Mouse (Mus musculus) T-helper 1 cell (primary cell): ENCODE data around the gene Pter.

Source experiments
- in situ Hi-C: fragments of 300-600 bp; cut with MboI, MseI; formaldehyde crosslinking; loops from one replicate; pipeline ENCODE4 v1.15.1; 2025; ENCODE audit warnings: high pct_unique_total_duplicates

Pter gene

DNA sequence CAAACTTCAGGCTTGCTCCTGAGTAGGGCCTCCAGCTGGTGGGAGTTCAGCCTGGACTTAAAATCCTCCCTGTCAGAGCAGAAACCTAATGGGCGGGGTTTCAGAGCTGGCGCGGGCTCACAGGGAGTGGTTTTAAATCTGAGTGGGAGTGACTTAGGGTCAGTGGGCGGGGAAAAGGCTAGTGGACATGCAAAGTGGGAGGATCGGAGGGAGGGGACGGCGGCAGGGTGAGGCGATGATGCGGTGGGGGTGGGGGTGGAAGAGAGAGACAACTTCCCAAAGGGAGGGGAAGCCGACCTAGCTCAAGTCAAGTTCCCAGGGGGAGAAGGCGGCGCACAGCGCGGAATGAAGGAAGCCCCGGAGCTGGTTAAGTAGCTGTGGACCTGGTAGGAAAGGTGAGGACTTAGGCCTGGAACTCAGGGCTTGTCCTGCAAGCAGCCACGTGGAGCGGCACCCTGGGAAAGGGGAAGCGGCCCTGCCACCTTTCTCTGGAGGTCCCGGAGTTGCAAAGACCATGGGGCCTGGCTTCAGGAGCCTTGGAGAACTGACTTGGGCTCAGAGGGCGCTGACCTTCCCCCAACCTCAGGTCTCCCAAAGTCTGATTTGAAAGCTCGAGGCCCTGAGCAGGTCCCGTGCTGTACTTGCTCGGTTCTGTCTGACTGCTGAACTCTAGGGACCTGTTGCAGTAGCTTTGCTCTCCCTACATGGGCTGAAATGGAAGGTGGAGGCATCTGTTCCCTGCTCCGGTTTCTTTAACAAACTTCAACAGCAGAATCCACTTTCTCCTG is at the start of gene Pter:
TSS of gene Pter (plus strand) at position 238 of the 788 bp plus-strand sequence.
- in situ Hi-C loops, result no loop called here

DNA sequence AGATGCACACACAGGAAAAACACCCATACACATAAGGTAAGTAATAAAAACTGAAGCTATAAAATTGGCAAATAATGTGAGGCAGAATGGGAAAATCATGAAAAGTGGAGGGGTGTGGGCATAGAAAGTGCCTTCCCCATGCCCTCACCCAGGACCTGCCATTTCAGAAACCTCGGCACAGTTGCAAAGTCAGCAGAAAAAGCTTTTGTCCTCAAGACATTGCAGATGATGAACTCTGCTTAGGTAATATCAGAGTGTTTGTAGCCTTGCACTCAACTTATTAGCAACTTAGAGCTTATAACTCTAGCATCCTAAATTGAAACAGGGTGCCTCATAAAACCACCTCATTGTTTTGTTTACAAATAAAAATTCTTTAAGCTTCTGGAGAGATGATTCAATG is 49.6 kb upstream of the Pter start:
- in situ Hi-C loops, result no loop called here

DNA sequence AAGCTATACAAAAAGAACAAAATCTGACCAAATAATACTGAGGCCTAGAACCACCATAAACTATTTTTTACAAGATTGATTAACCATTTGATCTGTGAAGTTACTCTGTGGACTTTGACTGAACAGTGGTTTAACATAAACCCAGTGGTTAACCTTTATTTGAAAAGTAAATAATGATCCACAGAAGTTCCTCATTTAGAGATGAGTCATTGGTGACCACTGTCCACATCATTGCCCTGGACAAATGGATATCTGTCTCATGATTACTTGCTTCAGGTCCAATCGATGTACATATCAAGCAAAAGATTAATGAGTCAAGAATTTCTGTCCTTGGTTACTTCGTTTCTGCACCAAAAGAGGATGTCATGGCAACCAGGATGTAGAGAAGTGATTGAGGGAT is 44.3 kb upstream of the Pter start:
- in situ Hi-C loops, result no loop called here

DNA sequence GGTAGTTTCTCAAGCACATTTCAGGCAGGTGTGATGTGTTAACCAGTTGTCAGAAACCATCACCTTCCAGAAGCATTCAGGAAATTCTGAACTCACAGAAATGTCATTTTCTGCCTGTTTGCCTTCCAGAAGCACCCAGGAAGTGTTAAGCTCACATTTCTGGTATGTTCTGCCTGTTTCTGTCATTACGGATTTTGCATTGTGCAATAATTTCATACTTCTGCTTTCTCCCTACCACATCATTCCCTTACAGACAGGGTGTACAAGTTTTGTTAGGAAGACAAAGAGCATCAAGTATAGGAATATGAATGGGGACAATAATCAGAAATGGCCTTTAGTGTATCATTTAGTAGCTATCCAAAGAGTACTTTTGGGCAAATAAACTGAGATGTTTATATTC is 42.8 kb upstream of the Pter start:
- in situ Hi-C loops, result no loop called here

DNA sequence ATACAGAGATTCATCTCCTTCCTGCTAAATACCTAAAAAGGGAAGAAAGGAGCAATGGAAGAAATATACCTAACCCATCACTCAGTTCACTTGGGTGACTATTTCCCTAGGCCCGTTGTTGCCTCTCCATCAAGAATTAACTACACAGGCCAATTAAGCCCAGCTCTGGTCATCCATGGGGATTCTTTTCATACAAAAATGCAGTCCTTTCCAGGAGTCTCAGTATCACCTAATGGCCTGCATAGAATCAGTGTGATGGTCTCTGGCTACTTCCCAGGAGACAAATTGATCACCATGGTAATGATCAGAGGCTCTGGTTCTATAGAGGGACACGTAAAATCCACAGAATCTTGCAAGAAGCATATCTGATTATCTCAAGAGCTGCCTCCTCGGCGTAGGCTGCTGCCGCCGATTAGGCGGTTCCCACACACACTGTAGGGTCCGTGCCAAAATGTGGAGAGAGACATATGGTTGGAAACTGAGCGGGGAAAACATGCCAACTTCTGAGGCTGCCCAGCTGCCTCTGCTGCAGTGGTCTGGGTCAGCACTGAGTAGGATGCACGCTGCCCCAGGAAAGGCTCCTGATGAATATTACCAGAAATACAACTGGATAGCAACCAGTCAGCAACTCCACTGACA is 40.4 kb upstream of the Pter start:
- in situ Hi-C loops, result no loop called here

DNA sequence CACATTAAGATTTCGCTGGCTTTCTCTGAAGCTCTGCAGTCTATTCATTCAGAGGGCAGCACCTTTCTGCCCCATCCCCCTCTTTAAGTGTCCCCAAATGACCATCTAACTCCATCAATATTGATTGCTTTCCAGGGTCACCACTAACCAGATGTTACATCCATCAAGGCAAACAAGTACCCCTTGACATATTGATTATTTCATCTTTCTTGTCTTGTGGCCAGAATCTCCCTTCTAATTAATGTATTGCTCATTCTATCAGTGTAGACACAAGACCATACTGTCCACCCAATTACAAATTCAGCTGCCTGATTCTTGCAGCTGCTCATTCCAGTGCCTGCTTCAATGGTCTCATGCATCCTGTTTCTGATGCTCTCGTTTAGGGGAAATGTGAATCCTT is 36.8 kb upstream of the Pter start:
- in situ Hi-C loops, result no loop called here

DNA sequence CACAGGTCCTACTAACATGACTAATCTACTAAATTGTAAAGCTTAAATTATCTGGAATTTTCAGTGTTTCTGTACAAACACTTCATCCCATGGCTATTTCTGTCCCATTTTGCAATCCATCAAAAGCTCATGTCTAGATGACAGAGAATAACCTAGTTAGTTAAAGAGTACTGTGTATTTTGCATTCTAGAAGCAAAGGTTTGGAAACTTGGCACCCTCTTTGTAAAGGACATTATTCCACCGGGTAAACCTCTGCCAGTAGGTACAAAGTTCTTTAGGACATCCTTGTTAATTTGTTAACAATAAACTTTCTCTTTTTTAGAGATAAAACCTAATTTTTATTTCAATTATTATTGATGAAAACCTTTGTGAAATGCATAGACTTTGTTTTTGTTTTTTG is 18.1 kb upstream of the Pter start:
- in situ Hi-C loops, result no loop called here

DNA sequence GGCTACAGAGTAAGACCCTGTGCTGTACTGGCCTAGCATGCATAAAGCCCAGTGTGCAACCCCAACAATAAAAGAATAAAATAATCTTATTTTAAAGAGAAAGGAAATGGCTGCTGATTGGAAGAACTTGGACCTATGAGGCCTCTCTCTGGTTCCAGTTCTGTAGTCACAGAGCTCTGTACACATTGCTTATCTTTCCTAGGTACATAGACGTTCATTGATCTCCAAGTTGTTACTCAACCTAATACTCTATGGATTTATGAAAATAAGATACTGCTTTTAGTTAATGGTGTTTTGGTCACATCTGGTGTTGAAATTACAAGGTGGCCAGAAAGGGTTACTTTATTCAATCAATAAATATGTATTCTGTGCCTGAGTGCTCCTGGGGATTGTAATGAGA is 1.8 kb downstream of the Pter start:
- in situ Hi-C loops, result loop anchor here (5.0 kb wide), 2 partner anchors 37 to 77 kb away; no protein-coding TSS in a partner anchor

DNA sequence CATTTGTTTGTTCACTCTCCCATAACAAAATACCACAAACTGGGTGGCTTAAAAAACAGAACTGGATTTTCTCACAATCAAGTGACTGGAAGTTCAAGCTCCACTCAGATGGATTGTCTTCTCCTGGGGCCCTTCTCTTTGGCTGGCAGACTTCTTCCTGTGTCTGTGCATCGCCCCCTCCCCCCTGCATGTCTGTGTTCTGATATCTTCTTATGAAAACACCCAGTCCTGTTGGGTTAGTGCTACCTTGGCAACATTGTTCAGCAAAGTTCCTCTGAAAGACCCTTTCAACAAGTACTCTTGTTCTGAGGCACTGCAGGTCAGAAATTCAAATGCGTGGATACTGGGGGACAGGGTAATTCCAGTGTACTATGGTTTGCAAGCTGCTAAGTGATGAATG is 6.5 kb downstream of the Pter start:
- in situ Hi-C loops, result no loop called here

DNA sequence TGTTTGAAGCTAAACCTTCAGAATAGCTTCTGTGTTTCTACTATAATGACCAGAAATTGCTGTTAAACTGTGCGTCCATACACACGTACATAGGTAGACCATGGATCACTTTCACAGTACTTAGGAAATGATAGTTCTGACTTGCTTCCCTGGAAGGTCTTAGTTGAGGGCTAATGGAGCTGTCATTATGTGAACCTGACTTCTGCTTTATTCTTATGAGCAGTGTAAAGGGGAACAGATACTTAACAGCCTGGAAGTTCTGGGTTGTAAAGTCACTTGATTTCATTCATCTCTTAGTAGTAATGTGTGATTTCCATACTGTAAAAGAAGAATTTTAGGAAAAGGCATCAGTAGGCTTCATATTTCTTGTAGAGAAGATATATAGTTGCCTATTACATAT is 10.1 kb downstream of the Pter start:
- in situ Hi-C loops, result no loop called here

DNA sequence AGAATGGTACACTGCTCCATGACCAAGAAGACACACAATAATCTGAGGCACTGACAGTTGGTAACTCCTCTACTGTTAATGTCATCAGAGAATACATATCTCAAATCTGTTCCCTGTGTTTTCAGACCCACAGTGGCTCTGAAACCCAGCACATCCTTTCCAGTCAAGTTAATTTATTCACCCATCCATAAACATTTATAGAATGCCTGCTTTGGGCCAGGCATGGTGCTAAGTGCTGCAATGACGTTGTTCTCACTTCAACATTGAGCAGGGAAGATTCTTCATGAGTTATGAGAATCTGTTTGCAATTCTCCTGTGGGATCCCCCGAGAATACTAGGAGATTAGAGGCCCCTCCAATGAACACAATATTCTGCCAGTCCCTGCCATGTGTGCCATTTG is 11.4 kb downstream of the Pter start:
- in situ Hi-C loops, result no loop called here

DNA sequence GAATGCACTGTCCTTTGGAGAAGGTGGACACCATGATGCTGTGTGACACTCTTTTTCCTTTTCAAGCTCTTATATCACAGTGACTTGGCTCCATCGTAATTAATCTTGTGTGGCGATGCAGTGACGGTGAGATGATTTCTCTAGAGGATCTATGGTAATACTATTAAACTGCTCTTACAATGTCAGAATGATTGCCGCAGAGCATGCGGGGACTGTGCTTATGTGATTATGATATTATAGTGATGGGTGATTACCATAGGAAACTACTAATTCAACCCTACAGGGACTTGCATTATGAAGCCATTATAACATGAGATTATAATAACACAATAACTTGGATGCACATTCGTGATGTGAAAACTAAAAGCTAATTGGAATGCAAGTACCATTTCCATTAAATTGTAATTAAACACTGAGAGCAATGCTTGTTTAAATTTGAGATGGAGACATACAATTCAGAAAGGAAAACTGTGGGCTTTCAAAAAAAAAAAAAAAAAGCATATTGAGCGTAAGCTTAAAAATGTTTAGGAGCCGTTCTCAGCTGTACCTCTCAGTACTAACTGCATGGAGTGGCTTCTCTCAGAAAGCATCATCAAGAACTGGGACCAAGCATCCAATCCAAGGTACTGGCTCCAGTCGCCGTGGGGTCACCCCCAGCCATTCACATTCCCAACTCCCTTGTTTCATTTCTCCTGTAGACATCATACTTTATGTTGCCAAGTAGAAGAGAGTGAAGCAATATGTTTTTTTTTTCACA is 13.8 kb downstream of the Pter start:
- in situ Hi-C loops, result no loop called here

DNA sequence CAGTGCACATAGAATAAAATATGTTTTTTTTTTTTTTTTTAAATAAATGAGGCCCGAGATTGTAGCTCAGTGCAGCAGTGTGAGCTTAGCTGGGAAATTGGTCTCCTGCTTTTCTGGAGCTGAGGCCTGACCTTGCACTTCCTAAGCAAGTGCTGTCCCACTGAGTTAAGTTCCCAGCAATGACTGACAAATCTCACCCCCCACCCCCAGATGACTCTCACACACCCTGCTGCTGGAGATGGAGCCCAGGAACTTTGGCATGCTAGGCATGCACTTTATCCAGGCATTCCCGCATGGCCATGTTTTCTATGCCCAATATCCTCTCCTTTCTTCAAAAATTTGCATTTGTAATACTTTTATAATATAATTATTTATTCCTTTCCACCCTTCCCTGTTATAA is 14.8 kb downstream of the Pter start:
- in situ Hi-C loops, result no loop called here

DNA sequence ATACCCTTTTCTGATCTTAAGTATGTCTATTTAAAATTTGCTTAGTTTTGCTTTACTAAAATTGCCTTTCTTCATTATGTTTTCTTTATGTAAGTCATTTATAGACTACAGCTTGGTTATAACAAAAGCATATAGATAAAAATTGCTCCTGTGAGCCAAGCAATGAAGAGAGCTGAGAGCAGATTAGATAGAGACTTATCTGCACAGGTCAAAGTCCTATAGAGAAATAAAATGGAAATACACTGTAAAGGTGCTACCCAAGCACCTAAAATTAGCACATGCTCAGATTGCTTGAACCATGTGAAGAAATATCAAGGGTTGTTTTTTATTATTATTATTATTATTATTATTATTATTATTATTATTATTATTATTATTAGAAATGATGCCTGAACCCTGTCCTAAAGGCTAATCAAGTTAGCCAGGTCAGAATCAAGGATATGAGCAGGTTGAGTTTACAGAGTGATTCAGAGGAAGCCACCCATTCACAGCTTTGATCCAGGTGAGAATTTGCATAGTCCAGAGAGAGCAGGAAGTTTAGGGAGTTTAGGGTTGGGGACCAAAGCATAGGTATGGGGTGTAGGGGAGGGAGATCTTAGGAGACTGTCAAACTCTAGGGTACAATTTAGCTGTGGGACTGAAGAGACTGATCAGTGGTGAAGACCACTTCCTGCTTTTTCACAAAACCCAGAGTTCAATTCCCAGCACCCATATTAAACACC is 33.0 kb downstream of the Pter start:
- in situ Hi-C loops, result no loop called here

DNA sequence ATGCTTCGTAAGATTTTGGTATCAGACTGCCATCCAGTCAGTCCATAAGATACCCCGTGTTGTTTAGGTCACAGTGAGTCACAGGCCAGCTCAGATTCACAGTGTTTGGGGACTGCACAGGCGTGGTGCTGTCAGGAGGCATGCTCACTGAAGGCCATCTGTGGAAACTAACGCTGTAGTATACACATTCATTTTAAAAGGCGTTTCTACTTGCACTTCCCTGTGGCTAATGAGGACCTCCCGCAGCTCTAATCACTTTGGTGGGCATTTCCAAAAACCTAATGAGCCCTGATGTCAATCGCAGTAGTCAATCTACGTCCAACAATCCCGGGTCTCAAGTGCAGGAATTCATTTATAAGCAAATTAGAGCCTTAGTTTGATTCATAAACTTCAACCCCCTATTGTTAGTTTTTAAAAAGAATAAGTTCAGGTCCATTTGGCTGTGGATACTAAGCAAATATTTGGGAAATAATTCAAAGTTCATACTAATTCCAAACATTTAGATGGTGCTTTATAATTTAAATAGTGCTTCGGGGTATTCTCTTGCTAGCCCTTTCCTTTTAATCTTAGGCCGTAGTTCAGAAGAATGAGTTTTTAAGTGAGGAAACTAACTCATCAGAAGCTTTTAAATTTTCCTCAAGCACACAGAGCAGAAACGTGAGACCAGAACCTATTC is 46.3 kb downstream of the Pter start:
- in situ Hi-C loops, result no loop called here

DNA sequence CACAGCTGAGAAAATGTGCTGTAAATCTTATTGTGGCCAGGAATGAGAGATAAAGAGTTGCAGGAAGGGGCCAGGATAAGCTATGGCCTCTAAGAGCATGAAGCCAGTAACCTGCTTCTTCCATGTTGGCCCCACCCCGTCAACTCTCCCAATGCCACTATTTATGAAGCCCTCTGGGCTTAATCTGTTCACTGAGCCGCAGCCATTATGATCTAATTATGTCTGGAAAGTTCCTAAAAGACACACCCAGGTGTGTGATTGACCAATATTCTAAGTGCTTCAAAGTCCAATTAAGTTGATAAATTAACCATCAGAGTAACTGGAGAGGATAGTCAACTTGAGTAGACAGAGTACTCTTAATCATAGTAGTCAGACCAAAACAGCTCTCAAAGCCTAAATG is 49.9 kb downstream of the Pter start:
- in situ Hi-C loops, result no loop called here

DNA sequence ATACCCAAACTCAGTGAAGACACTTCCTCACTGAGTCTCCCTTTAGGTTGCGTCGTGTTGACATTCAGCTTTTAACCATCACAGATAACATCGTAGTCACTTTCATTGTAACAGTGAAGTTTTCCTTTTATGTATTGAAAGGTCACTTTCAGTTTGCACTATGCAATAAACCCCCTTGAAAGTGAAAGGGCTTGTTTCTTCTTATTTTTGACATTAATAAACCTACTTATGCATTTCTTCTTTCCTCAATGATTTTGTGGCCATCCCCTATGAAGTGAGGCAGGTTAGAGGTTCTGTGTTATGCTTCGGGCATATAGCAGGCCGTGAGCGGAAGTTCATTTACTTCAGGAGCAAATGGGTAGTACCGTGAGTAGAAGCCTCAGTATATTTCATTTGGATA is 53.5 kb downstream of the Pter start:
- in situ Hi-C loops, result no loop called here

DNA sequence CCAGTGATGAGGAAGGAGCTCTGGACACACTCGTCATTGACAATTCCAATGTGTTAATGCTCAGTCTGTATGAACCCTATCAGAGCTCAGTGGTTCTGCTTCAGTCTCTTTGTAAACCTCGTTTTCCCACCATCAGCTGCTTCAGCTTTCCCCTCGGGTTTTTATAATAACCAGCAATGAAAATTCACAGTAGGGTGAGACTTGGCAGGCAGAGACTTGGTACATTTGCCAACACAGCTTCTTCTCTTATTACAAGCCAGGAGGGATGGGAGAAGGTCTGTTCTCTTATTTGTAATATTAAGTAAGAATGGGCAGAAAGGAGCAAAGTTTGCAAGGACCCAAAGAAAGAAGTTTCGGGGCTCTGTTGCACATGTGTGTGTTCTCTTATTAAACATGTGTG is 54.9 kb downstream of the Pter start:
- in situ Hi-C loops, result no loop called here

DNA sequence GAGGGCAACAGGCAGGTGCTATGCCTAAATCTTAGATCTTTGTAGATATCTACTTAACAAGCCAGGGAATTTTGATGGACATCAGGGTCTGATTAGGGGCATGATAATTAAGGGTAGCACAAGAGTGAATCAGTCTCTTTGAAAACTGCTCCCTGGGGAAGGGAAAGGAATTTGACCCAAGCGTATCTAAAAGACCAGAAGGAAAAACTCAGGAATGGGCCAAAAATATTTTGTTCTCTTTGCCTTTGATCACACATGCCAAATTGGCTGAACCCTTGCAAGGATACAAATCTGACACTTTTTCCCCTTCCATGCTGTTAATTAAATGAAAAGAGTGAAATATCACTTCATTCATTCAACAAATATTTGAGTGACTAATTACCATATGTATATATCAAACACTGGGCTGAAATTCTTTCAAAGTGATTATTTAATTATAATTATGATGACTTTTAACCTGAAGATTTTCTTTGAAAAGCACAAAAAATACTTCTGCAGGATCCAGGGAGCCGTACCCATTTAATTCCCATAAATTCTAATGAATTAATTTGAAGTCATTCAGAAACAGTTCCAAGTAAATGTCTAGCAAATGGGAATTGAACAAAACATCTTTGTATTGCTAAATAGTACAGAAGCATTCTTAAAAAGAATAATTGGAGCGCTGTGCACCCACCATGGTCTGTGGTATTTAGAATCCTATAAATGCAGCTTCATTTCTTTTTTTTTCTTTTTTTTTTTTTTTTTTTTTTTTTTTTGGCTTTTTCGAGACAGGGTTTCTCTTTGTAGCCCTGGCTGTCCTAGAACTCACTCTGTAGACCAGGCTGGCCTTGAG is 61.3 kb downstream of the Pter start:
- in situ Hi-C loops, result no loop called here

DNA sequence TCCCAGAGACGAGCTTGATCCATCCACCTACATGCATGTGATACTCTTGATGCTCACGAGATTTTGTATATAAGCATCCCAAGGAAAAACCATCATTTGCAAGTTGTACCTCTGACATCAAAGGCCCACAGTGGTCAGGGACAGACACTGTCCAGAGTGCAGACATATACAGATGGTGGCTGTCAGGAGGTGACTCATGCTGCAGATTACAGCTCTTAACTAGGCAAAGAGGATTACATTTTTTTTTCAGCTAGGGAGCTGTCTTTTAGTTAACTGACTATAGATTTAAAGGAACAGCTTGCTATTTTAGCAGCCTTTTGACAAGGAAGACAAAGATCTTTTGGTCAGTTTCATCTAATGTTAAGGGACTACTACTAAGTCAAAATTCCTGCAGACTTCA is 76.2 kb downstream of the Pter start:
- in situ Hi-C loops, result loop anchor here (5.0 kb wide), 1 partner anchor 73 kb away; no protein-coding TSS in a partner anchor

DNA sequence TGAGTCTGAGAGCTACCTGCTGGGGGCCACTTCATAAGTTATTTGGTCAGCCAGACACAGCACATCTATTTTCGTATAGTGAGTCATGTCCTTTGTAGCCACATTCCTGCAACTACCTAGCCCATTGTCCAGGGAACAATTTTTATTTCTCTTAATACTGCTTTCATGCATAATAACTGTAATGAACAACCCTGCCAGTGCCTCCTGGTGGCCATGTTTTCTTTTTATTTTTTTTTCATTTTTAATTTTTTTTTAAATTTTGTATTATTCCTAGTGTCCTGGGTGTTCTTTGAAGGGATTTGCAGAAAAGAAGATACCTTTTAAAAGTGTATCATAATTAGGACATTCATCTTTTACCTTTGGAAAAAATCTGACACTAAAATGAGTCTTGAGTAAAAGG is 84.6 kb downstream of the Pter start:
- in situ Hi-C loops, result no loop called here
